Mouse (Mus musculus): ENCODE data around the gene Vwa8. TPM values are rescaled to one million over a fixed set of nuclear protein-coding genes. Genes with fewer than 3 reads are reported as not detected.

Gene Vwa8
- total RNA-seq (2014; rRNA removed) (18.1 and 19.5 TPM in 2 replicates), polyA plus RNA-seq (2015; fragmentation: Nextera tagmentation; extraction: Ambion mirVana) (7.1 and 8.1 TPM in 2 replicates)

- no peaks in the 10 kb centered on the region for H3K4me1 ChIP-seq (ENCODE audit: insufficient read depth, low read length)
- WGBS: 2% methylated on average over 53 of the region's 61 CpGs
- peak; percentile 64 for TF ChIP-seq CTCF (IDR thresholded peaks at IDR 0.05)
Measured at GRCm38 (mm10) chr14:78848941-78849911, at the start of gene Vwa8. Gene Vwa8 (plus strand): TSS chr14:78849052.

GRCm38 (mm10) chr14:78802378-78802777, 46.5 kb upstream of the Vwa8 start:
- no peak for TF ChIP-seq CTCF (IDR thresholded peaks at IDR 0.05)
- ATAC-seq (ENCODE audit: low FRiP score) (no peak), DNase-seq (ENCODE audit: low spot score) (no peak)
- H3K9ac ChIP-seq (replicated peaks; ENCODE audit: low read length, poor library complexity, severe bottlenecking): no peak overlapping the region
- WGBS: 95% methylated on average over 2 of the region's 2 CpGs
- no peaks in the 10 kb centered on the region for H3K4me1 ChIP-seq (ENCODE audit: insufficient read depth, low read length)
- H3K36me3 ChIP-seq (ENCODE audit: insufficient read depth, low read length): no peaks in the 10 kb centered on the region
- H3K27me3 ChIP-seq (ENCODE audit: insufficient read depth, low read length): no peaks in the 10 kb centered on the region
- no peaks in the 10 kb centered on the region for H3K9me3 ChIP-seq (ENCODE audit: low read length)
- H3K4me3 ChIP-seq (ENCODE audit: low read depth, low read length): no peak overlapping the region
- no peak overlapping the region for H3K4me2 ChIP-seq (ENCODE audit: low read depth, low read length, poor library complexity, severe bottlenecking)
- H3K27ac ChIP-seq (ENCODE audit: low read depth, low read length): no peak overlapping the region

More at GRCm38 (mm10) chr14:78848941-78849911, at the start of gene Vwa8:
- no peaks in the 10 kb centered on the region for H3K36me3 ChIP-seq (ENCODE audit: insufficient read depth, low read length)
- no peaks in the 10 kb centered on the region for H3K27me3 ChIP-seq (ENCODE audit: insufficient read depth, low read length)
- H3K4me2 ChIP-seq (ENCODE audit: low read depth, low read length, poor library complexity, severe bottlenecking): peak within 1 kb of the TSS; percentile 84
- DNase-seq (ENCODE audit: low spot score) (peak; percentile 76), ATAC-seq (ENCODE audit: low FRiP score) (peak; percentile 95)
- no peaks in the 10 kb centered on the region for H3K9me3 ChIP-seq (ENCODE audit: low read length)
- H3K27ac ChIP-seq (ENCODE audit: low read depth, low read length): peak within 1 kb of the TSS; percentile 76
- H3K4me3 ChIP-seq (ENCODE audit: low read depth, low read length): peak within 1 kb of the TSS; percentile 86
- peak within 1 kb of the TSS; percentile 96 for H3K9ac ChIP-seq (replicated peaks; ENCODE audit: low read length, poor library complexity, severe bottlenecking)

GRCm38 (mm10) chr14:78803924-78804323, 44.9 kb upstream of the Vwa8 start:
- Histone ChIP-seq H3K4me1 (ENCODE audit: insufficient read depth, low read length) (no peaks in the 10 kb centered on the region), H3K27ac (ENCODE audit: low read depth, low read length) (no peak overlapping the region), H3K36me3 (ENCODE audit: insufficient read depth, low read length) (no peaks in the 10 kb centered on the region), H3K27me3 (ENCODE audit: insufficient read depth, low read length) (no peaks in the 10 kb centered on the region), H3K4me2 (ENCODE audit: low read depth, low read length, poor library complexity, severe bottlenecking) (no peak overlapping the region), H3K4me3 (ENCODE audit: low read depth, low read length) (no peak overlapping the region), H3K9ac (replicated peaks; ENCODE audit: low read length, poor library complexity, severe bottlenecking) (no peak overlapping the region), H3K9me3 (ENCODE audit: low read length) (no peaks in the 10 kb centered on the region)
- TF ChIP-seq CTCF (IDR thresholded peaks at IDR 0.05): no peak
- no peak for ATAC-seq (ENCODE audit: low FRiP score)
- no peak for DNase-seq (ENCODE audit: low spot score)
- WGBS: 76% methylated on average over 6 of the region's 6 CpGs

- no peak overlapping the region for H3K4me2 ChIP-seq (ENCODE audit: low read depth, low read length, poor library complexity, severe bottlenecking)
- H3K36me3 ChIP-seq (ENCODE audit: insufficient read depth, low read length): no peaks in the 10 kb centered on the region
- ATAC-seq (ENCODE audit: low FRiP score) (no peak), DNase-seq (ENCODE audit: low spot score) (no peak)
- H3K9ac ChIP-seq (replicated peaks; ENCODE audit: low read length, poor library complexity, severe bottlenecking): no peak overlapping the region
- TF ChIP-seq CTCF (IDR thresholded peaks at IDR 0.05): no peak
- no peak overlapping the region for H3K4me3 ChIP-seq (ENCODE audit: low read depth, low read length)
- H3K27ac ChIP-seq (ENCODE audit: low read depth, low read length): no peak overlapping the region
- H3K9me3 ChIP-seq (ENCODE audit: low read length): peaks cover 6% of the 10 kb centered on the region; the same call in 1 of the 2 replicates
- no peaks in the 10 kb centered on the region for H3K27me3 ChIP-seq (ENCODE audit: insufficient read depth, low read length)
- H3K4me1 ChIP-seq (ENCODE audit: insufficient read depth, low read length): no peaks in the 10 kb centered on the region
- 96% methylated on average over 2 of the region's 2 CpGs for WGBS
Measured at GRCm38 (mm10) chr14:78812896-78813295, 36.0 kb upstream of the Vwa8 start.

GRCm38 (mm10) chr14:78816411-78816810, 32.4 kb upstream of the Vwa8 start:
- H3K4me1 ChIP-seq (ENCODE audit: insufficient read depth, low read length): no peaks in the 10 kb centered on the region
- no peak overlapping the region for H3K4me3 ChIP-seq (ENCODE audit: low read depth, low read length)
- DNase-seq (ENCODE audit: low spot score) (no peak), ATAC-seq (ENCODE audit: low FRiP score) (no peak)
- 53% methylated on average over 2 of the region's 3 CpGs for WGBS
- H3K9ac ChIP-seq (replicated peaks; ENCODE audit: low read length, poor library complexity, severe bottlenecking): no peak overlapping the region
- TF ChIP-seq CTCF (IDR thresholded peaks at IDR 0.05): no peak
- no peak overlapping the region for H3K4me2 ChIP-seq (ENCODE audit: low read depth, low read length, poor library complexity, severe bottlenecking)
- H3K9me3 ChIP-seq (ENCODE audit: low read length): peaks cover 6% of the 10 kb centered on the region; the same call in 1 of the 2 replicates
- H3K27me3 ChIP-seq (ENCODE audit: insufficient read depth, low read length): no peaks in the 10 kb centered on the region
- no peaks in the 10 kb centered on the region for H3K36me3 ChIP-seq (ENCODE audit: insufficient read depth, low read length)
- no peak overlapping the region for H3K27ac ChIP-seq (ENCODE audit: low read depth, low read length)

GRCm38 (mm10) chr14:78817651-78818050, 31.2 kb upstream of the Vwa8 start:
- Histone ChIP-seq H3K4me2 (ENCODE audit: low read depth, low read length, poor library complexity, severe bottlenecking) (no peak overlapping the region), H3K36me3 (ENCODE audit: insufficient read depth, low read length) (no peaks in the 10 kb centered on the region), H3K9me3 (ENCODE audit: low read length) (peaks cover 6% of the 10 kb centered on the region; the same call in 1 of the 2 replicates), H3K4me3 (ENCODE audit: low read depth, low read length) (no peak overlapping the region), H3K27me3 (ENCODE audit: insufficient read depth, low read length) (no peaks in the 10 kb centered on the region), H3K9ac (replicated peaks; ENCODE audit: low read length, poor library complexity, severe bottlenecking) (no peak overlapping the region), H3K4me1 (ENCODE audit: insufficient read depth, low read length) (no peaks in the 10 kb centered on the region), H3K27ac (ENCODE audit: low read depth, low read length) (no peak overlapping the region)
- 92% methylated on average over 3 of the region's 3 CpGs for WGBS
- ATAC-seq (ENCODE audit: low FRiP score) (no peak), DNase-seq (ENCODE audit: low spot score) (no peak)
- TF ChIP-seq CTCF (IDR thresholded peaks at IDR 0.05): no peak
